Mouse (Mus musculus) forelimb bud, embryonic 11.5 days (tissue): Measurements from ENCODE around the gene Efcc1.

ENCODE experiments used
- DNase-seq: peaks from one replicate; pipeline ENCODE4 v3.0.0-alpha.2; 2012; ENCODE audit warnings: low read depth, low spot score

Efcc1 gene

GRCm38 (mm10) chr6:87730591-87731462 is at the start of gene Efcc1:
Gene Efcc1 (plus strand): TSS chr6:87730869.
- DNase-seq = no peak

DNA sequence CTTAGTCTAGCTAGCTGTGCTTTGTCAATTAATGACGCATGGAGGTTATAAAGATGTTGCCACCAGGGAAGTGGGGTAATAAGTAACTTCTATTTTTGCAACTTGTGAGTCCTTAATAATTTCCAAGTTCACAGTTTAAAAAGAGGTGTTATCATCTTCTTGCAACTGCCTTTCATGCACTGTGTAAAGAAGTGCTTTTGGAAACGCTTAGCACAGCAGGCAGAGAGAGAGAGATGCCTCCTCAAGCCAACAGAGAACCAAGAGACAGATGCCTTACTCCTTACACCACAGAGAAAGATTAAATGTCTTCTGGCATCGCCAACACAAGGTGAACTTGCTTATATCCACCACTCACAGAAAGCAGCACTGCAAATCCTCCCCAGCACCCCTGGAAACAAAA is 34.7 kb upstream of the Efcc1 start:
- DNase-seq = no peak

DNA sequence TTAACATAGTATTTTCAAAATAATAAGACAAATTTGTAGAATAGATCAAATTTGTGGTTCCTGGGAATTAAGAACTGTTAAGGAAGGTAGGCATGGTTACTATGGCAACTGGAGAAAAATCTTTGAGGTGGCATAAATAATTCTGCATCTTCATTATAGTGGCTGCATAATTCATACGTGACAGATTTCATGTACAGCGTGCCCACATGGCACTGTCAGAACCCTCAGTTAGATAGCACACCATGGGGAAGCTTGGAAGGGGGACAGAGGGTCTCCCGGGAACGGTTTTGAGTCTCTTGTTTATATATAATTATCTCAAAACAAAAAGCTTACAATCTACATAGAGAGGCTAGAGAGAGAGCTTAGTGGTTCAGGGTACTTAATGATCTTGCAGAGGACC is 34.1 kb upstream of the Efcc1 start:
- no peak for DNase-seq

DNA sequence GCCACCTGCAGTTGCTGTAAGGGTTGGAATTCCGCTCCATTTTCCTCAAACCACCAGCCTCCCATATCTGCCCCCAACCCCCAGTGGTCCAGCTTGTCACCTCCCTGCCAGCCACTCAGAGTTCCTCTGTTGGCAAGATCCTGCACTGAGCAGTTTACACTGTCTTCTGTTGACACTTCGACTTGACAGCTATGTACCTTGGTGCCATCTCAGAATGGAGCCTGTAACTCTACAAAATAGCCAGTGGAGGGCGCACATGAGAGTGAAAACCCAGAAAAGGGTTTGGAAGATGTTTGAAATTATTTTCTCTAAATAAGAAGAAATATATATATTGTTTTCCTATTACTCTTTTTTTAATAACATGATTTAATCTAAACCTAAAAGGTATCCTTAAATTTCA is 24.4 kb upstream of the Efcc1 start:
- no peak for DNase-seq

GRCm38 (mm10) chr6:87712311-87712710 is 18.4 kb upstream of the Efcc1 start:
- no peak for DNase-seq

- DNase-seq = no peak
Measured at GRCm38 (mm10) chr6:87714091-87714490, 16.6 kb upstream of the Efcc1 start.

DNA sequence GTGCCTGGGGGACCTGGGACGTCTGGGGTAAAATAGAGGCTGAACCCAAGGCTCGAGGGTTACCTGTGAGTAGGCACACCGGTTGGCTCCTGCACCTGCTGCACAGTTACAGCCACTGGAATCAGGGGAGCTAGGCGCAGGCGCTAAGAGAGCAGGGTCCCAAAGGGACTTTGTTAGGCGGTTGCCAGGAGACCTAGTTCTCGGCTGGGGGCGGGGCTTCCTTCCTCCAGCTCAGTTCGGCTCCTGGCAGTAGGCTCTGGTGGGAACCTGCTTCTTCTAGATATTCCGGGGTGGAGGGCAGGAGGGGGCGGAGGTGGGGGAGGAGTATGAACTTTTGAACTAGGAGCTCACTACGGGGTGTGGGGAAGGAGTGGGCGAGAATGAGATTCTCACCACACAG is 8.0 kb upstream of the Efcc1 start:
- DNase-seq = peak; percentile 45

- DNase-seq = no peak
Measured at GRCm38 (mm10) chr6:87725267-87725912, 5.3 kb upstream of the Efcc1 start.

GRCm38 (mm10) chr6:87728102-87728501 is 2.6 kb upstream of the Efcc1 start:
- DNase-seq = no peak

GRCm38 (mm10) chr6:87730141-87730540 is 528 bp upstream of the Efcc1 start:
- no peak for DNase-seq

GRCm38 (mm10) chr6:87731463-87732095 is 910 bp downstream of the Efcc1 start:
- DNase-seq = no peak

- no peak for DNase-seq
Measured at GRCm38 (mm10) chr6:87732151-87733011, 1.7 kb downstream of the Efcc1 start.

DNA sequence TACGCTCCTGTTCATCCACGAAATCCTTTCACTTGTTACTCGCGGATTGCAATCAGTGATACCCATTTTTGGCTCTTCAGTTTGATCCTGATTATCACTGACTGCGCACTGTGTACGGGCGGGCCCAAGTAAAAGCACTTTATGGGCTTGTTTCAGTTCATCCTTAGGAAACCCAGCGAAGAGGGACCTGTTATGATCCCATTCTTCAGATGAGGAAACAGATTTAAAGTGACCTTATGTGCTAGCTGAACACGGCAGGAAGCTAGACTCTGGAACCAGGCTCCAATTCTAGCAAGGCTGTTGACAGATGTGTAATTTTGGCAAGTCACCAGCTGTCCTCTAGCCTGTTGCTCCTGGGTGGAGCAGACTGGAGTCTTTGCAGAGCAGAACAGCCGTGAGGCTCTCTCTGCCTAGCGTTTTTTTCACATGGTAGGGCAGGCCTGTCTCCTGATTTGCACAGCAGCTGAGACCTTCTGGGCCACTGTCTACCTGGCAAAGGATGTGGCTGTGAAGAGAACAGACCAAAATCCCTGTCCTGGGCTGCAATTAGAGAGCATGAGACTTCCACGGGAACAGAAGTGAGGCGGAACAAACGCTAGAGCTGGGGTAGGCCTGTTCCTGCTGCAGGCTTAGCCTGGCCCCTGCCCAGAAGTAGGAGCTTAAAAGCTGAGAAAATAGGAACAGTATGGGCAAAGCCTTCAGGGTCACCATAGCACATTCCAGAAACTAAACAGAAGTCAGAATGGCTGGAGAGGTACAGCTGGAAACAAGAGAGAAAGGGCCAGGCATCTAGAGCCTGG is 2.7 kb downstream of the Efcc1 start:
- DNase-seq = no peak

DNA sequence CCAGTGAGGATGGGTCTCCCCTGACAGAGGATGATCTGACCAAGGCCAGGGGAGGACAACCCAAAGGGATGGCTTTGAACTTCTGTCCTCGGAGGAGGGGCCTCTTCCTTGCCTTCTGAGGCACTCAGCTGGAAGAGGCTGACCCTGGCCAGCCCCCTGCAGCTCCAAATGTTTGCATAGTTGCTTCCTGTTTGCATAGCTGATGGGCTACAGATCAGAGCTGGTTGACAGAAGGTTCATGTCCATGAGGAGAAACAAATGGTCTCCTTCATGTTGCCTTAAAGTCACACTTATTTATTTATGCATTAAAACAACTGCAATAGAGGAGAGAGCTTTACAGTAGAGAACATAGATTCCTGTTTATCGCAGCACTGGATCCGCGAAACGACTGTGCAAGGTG is 3.5 kb downstream of the Efcc1 start:
- DNase-seq = no peak

GRCm38 (mm10) chr6:87736923-87737322 is 6.3 kb downstream of the Efcc1 start:
- no peak for DNase-seq

GRCm38 (mm10) chr6:87737921-87738626 is 7.4 kb downstream of the Efcc1 start:
- DNase-seq = no peak

GRCm38 (mm10) chr6:87739898-87740297 is 9.2 kb downstream of the Efcc1 start:
- DNase-seq = no peak

- no peak for DNase-seq
Measured at GRCm38 (mm10) chr6:87740496-87740895, 9.8 kb downstream of the Efcc1 start.

DNA sequence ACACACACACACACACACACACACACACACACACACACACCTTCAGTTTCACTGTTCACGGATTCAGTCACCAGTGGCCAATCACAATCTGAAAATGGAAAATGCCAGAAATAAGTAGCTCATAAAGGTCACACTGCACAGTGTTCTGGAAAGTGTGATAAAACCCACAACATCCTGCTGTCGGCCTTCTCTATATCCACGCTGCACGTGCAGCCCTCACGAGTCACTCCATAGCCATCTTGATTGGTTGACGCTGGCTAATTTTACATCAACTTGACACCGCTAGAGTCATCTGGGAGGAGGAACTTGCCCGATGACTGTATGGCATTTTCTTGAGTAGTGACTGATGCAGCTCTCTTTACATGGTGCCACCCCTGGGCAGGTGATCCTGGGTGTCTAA is 11.3 kb downstream of the Efcc1 start:
- no peak for DNase-seq

GRCm38 (mm10) chr6:87742804-87743203 is 12.1 kb downstream of the Efcc1 start:
- DNase-seq = no peak
